Mouse (Mus musculus) midbrain, embryonic 12.5 days (tissue): ENCODE measurements at regions not wholly inside any gene's neighbourhood (a gene's known extent, or its start where the extent isn't known, plus 50 kb on each side); places are given as distances from the start of the nearest gene placed in this dataset.

Experiments
- ATAC-seq: fragments of 200-750 bp; cut with Nextera tagmentation; 2 replicates; pipeline ENCODE4 v1.8.0; 2017; ENCODE audit warnings: low read depth, moderate TSS enrichment, moderate library complexity; ENCODE audit not compliant: low FRiP score
- H3K27ac ChIP-seq: fragments of 300-500 bp; sonication (generic); replicated peaks from 2 replicates; pipeline ENCODE4 v1.5.1; 2016; ENCODE audit warnings: mild to moderate bottlenecking
- H3K27me3 ChIP-seq: fragments of 300-500 bp; sonication (generic); 2 replicates; pipeline ENCODE4 v1.6.1; 2016; ENCODE audit warnings: mild to moderate bottlenecking
- H3K36me3 ChIP-seq: fragments of 300-500 bp; sonication (generic); 2 replicates; pipeline ENCODE4 v1.6.1; 2016
- H3K4me1 ChIP-seq: fragments of 300-500 bp; sonication (generic); 2 replicates; pipeline ENCODE4 v1.6.1; 2016
- H3K4me2 ChIP-seq: fragments of 300-500 bp; sonication (generic); replicated peaks from 2 replicates; pipeline ENCODE4 v1.6.1; 2016; ENCODE audit warnings: mild to moderate bottlenecking, moderate library complexity
- H3K4me3 ChIP-seq: fragments of 300-500 bp; sonication (generic); 2 replicates; pipeline ENCODE4 v1.5.1; 2016; ENCODE audit warnings: mild to moderate bottlenecking
- H3K9ac ChIP-seq: fragments of 300-500 bp; sonication (generic); replicated peaks from 2 replicates; pipeline ENCODE4 v1.6.1; 2016; ENCODE audit warnings: mild to moderate bottlenecking, moderate library complexity
- H3K9me3 ChIP-seq: fragments of 300-500 bp; sonication (generic); 2 replicates; pipeline ENCODE4 v1.6.1; 2016; ENCODE audit warnings: mild to moderate bottlenecking
- WGBS: fragments of 180-500 bp; shearing (Covaris S2); methylation state at CpG from one replicate; pipeline ENCODE4 v1.1.7; 2016; 5-methylcytosine and 5-hydroxymethylcytosine counted together

DNA sequence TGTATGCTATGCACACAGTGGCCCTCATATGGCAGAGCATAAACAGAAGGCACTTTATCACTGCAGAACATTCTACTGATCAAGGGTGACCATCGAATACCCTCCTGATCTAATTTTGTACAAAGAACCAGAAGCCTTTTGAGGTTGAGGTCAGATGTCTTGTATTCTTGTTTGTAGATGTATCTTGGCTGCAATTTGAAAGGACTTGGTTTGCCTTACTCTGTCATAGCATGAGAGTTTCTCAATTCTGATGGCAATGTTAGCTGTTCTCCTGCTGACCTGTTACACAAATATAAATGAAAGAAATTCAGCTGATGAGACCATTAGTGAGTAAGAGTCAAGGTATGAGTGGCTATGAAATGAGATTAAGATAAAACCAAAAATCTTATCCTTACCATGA is 199.1 kb upstream of the Aldoart1 start:
- Histone ChIP-seq H3K9me3 (no peaks in the 10 kb centered on the region), H3K4me1 (no peaks in the 10 kb centered on the region), H3K4me3 (no peak overlapping the region), H3K27me3 (no peaks in the 10 kb centered on the region), H3K9ac (no peak overlapping the region), H3K36me3 (no peaks in the 10 kb centered on the region), H3K4me2 (no peak overlapping the region), H3K27ac (no peak overlapping the region)
- WGBS, result 92% methylated on average over 1 of the region's 1 CpGs
- ATAC-seq, result no peak

DNA sequence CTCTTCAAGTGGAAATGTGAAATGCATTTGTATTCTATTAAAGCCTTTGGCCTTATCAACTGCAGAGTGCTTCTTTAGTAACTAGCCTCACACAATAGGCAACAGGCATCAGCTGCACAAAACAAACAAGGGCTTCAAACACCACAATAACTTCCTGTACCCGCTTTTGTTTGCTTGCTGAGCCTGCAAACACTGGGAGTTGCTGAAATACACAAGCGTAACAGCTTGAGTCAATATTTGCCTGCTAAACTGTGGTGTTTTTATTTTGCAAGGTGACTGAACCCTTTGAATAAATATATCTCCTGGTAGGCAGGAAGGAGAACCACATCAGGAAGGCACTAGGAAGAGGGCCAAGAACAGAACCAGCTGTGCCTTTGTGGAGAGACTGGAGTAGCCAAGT is 195.4 kb upstream of the Aldoart1 start:
- no peak for ATAC-seq
- 54% methylated on average over 2 of the region's 2 CpGs for WGBS
- Histone ChIP-seq H3K27me3 (no peaks in the 10 kb centered on the region), H3K9me3 (no peaks in the 10 kb centered on the region), H3K4me3 (no peak overlapping the region), H3K9ac (no peak overlapping the region), H3K4me1 (no peaks in the 10 kb centered on the region), H3K27ac (no peak overlapping the region), H3K4me2 (no peak overlapping the region), H3K36me3 (no peaks in the 10 kb centered on the region)

DNA sequence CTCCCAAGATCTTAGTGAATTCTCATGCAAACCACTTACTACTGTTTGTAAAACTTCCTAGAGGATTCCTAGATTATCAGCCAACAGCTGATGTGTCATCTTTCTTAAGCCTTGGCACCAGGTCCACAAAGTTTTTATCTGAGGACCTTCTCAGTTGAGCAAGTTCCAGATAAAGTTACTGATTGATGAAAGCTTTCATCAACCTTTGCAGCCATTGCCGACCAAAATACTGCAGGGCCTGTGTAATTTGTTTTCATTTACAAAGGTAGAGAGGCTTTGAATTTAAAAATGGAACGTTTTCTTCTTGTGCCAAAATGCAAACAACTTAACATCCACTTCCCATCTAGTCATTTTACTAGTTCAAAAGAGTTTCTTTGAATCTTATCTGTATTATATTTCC is 191.9 kb upstream of the Aldoart1 start:
- Histone ChIP-seq H3K36me3 (no peaks in the 10 kb centered on the region), H3K27me3 (no peaks in the 10 kb centered on the region), H3K4me2 (no peak overlapping the region), H3K9ac (no peak overlapping the region), H3K4me1 (no peaks in the 10 kb centered on the region), H3K4me3 (no peak overlapping the region), H3K9me3 (no peaks in the 10 kb centered on the region), H3K27ac (no peak overlapping the region)
- WGBS, result 46% methylated on average over 2 of the region's 2 CpGs
- ATAC-seq, result no peak

DNA sequence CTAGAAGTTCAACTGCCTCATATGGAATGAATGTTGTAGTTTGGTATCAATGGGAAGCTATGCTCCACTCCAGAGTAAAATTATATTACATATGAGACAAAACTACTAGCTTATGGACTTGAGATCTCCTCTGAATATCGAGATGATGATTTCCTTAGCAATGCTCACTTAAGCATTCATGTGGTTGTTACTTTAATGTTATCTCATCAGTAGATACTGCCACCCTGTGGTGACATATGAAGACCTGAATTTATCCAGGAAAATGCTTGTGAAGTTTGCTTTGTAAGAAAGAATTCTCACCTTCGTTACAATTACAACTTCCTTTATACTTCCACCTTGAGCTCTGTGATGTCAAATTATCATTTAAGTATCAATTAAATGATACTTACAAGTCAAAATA is 190.2 kb upstream of the Aldoart1 start:
- H3K9ac ChIP-seq, result no peak overlapping the region
- no peaks in the 10 kb centered on the region for H3K27me3 ChIP-seq
- H3K4me2 ChIP-seq, result no peak overlapping the region
- H3K27ac ChIP-seq, result no peak overlapping the region
- no peaks in the 10 kb centered on the region for H3K4me1 ChIP-seq
- H3K4me3 ChIP-seq, result no peak overlapping the region
- 29% methylated on average over 2 of the region's 2 CpGs for WGBS
- no peaks in the 10 kb centered on the region for H3K36me3 ChIP-seq
- H3K9me3 ChIP-seq, result no peaks in the 10 kb centered on the region
- 0 out of 2 replicates have a peak, but pooled peaks have one; percentile 27 for ATAC-seq

DNA sequence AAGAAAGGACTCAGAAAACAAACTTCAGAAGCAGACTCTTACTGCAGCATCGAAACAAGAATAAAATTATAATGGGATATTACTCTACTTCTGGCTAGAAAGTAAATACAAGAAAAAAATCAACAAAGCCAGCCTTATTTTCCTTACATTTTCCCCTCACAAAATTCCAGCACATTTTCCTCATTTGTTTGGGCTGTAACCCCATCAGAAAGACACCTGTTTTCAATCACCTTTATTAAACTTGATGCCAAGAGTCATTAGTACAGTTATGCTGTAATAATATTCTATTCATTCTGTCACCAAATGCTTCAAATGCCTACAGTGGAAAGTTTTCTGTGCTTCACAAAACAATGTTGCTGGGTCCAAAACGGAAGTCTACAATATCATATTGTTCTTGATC is 189.1 kb upstream of the Aldoart1 start:
- 76% methylated on average over 2 of the region's 2 CpGs for WGBS
- H3K9ac ChIP-seq, result no peak overlapping the region
- H3K4me2 ChIP-seq, result no peak overlapping the region
- no peak overlapping the region for H3K4me3 ChIP-seq
- H3K4me1 ChIP-seq, result no peaks in the 10 kb centered on the region
- ATAC-seq, result no peak
- H3K27me3 ChIP-seq, result no peaks in the 10 kb centered on the region
- no peak overlapping the region for H3K27ac ChIP-seq
- H3K36me3 ChIP-seq, result no peaks in the 10 kb centered on the region
- H3K9me3 ChIP-seq, result no peaks in the 10 kb centered on the region

DNA sequence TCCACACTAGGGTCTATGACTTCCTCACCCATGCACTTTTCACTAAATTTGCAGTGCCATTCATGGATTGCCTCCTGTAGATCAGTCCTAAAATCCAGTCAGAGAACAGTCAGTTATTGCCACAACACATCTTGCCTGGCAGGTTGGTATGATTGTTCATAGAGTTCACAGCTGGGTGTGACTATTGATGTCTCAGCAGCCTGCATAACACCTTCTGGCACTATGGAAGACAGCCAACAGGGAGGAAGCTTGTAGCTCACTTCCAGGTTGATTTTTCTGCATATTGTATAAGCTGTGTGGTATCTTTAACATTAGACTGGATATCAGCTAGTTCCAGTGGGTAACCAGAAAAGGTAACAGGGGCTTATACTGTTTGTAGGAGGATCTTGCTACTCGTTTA is 145.3 kb upstream of the Aldoart1 start:
- Histone ChIP-seq H3K36me3 (no peaks in the 10 kb centered on the region), H3K4me1 (no peaks in the 10 kb centered on the region), H3K9ac (no peak overlapping the region), H3K27me3 (no peaks in the 10 kb centered on the region), H3K9me3 (no peaks in the 10 kb centered on the region), H3K27ac (no peak overlapping the region), H3K4me2 (no peak overlapping the region), H3K4me3 (no peak overlapping the region)
- 84% methylated on average over 1 of the region's 1 CpGs for WGBS
- no peak for ATAC-seq

DNA sequence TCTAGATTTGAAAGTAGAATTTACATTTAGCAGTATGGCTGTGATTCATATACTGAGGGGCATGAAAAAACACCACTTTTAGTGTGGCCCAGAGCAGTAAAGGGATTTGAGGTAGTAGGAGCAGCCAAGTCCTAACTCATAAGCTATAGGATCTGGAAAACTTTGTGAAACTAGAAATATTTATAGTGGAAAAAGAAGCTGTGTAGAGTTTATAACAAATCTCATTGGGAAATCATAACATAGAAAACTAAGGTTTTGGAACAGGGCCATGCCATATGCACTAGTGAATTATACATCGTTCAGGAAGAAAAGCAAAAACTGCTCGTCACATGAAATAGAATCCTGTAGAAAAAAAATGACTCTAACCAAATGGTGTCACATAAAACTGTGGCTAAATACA is 143.7 kb upstream of the Aldoart1 start:
- no peak for ATAC-seq
- WGBS, result 90% methylated on average over 2 of the region's 2 CpGs
- Histone ChIP-seq H3K4me1 (no peaks in the 10 kb centered on the region), H3K36me3 (no peaks in the 10 kb centered on the region), H3K27ac (no peak overlapping the region), H3K9me3 (no peaks in the 10 kb centered on the region), H3K27me3 (no peaks in the 10 kb centered on the region), H3K4me3 (no peak overlapping the region), H3K4me2 (no peak overlapping the region), H3K9ac (no peak overlapping the region)

DNA sequence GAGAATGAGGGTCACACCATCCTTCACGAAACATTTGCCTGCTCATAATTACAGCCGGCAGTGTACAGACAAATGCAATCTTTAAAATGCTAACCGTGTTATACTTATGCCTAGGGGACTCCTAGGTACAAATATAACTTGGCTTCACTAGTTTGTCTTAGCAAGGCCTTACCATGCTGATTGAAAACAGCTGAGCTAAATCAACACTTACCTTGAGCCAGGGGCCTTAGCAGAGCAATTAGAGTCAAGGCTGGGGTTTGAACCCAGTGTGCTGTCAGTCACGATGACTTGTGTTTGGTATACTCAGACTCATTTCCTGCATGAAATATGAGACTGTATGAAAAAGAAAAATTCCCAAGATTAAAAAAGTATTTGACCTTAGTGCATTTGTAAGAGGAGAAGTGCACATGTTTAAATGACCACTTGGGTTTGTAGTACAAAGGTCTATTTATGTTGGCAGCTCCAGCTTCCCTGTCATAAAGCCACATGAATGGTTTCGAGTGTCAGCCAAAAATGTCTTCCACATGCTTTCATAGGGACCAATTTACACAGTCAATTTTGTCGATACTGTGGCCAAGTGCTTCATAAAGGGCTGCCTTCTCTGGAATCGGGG is 94.0 kb upstream of the Aldoart1 start:
- Histone ChIP-seq H3K36me3 (no peaks in the 10 kb centered on the region), H3K4me1 (no peaks in the 10 kb centered on the region), H3K4me3 (no peak overlapping the region), H3K27ac (no peak overlapping the region), H3K27me3 (no peaks in the 10 kb centered on the region), H3K9me3 (no peaks in the 10 kb centered on the region), H3K9ac (no peak overlapping the region), H3K4me2 (no peak overlapping the region)
- WGBS, result 82% methylated on average over 7 of the region's 7 CpGs
- no peak for ATAC-seq

DNA sequence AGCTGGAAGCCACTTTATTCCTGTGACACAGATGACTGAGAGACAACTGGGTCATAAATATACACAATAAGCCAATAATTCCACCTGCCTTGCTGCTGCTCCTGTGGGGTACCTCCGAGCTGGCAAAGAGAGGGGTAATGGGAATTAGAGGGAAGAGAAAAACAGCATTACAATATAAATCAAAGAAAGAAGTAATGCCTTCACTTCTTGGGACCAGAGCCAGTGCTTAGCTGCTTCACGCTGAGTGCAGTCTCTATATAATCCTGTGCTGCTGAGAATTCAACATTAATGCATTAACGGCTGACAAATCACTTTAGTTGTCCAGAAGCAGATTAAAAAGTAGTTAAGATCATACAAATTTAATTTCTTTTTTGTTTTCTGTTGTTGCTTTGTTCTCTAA is 71.0 kb upstream of the Aldoart1 start:
- H3K4me2 ChIP-seq, result no peak overlapping the region
- H3K36me3 ChIP-seq, result no peaks in the 10 kb centered on the region
- H3K9me3 ChIP-seq, result no peaks in the 10 kb centered on the region
- no peak for ATAC-seq
- H3K4me3 ChIP-seq, result no peak overlapping the region
- H3K27ac ChIP-seq, result no peak overlapping the region
- H3K27me3 ChIP-seq, result no peaks in the 10 kb centered on the region
- WGBS, result 55% methylated on average over 3 of the region's 3 CpGs
- no peak overlapping the region for H3K9ac ChIP-seq
- H3K4me1 ChIP-seq, result no peaks in the 10 kb centered on the region

DNA sequence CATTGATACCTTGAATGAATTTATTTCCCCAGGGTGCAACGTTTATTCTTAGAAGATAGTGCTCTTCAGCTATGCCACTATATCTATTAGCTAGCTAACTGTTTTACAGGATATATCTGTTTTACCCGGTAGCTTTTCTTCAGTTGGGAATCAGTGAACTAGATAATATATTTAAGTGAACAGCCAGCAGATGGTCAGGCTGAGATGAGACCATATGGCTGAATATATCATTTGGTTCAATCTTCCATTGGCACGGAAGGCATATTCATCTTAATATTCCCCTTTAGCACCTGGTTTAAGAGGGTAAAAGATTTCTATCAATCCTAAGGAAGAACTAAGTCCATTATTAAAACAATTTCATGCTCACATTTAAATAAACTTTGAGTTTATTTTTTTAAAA is 62.6 kb upstream of the Aldoart1 start:
- Histone ChIP-seq H3K36me3 (no peaks in the 10 kb centered on the region), H3K4me2 (no peak overlapping the region), H3K9ac (no peak overlapping the region), H3K27me3 (no peaks in the 10 kb centered on the region), H3K27ac (no peak overlapping the region), H3K4me3 (no peak overlapping the region), H3K9me3 (no peaks in the 10 kb centered on the region), H3K4me1 (no peaks in the 10 kb centered on the region)
- WGBS, result 81% methylated on average over 3 of the region's 3 CpGs
- no peak for ATAC-seq
